Mouse (Mus musculus) neural tube, embryonic 13.5 days (tissue): Measurements from ENCODE around the gene Tnrc6b. TPM values are rescaled to one million over a fixed set of nuclear protein-coding genes. Genes with fewer than 3 reads are reported as not detected.
"Not testable (repeated sequence)": the region's sequence is repeated elsewhere in the genome, so short reads cannot be mapped to it uniquely, and the experiment has no call there.

Experiments
- ATAC-seq: fragments of 200-750 bp; cut with Nextera tagmentation; 2 replicates; pipeline ENCODE4 v1.8.0; 2017; ENCODE audit warnings: low read depth, mild to moderate bottlenecking, moderate TSS enrichment, moderate library complexity
- H3K27ac ChIP-seq: fragments of 300-500 bp; sonication (generic); replicated peaks from 2 replicates; pipeline ENCODE4 v1.5.1; 2015; ENCODE audit warnings: moderate library complexity, mild to moderate bottlenecking, inconsistent platforms
- H3K27me3 ChIP-seq: fragments of 300-500 bp; sonication (generic); 2 replicates; pipeline ENCODE4 v1.6.1; 2015; ENCODE audit warnings: mild to moderate bottlenecking, inconsistent platforms
- H3K36me3 ChIP-seq: fragments of 300-500 bp; sonication (generic); 2 replicates; pipeline ENCODE4 v1.6.1; 2015; ENCODE audit warnings: mild to moderate bottlenecking, inconsistent platforms
- H3K4me1 ChIP-seq: fragments of 300-500 bp; sonication (generic); replicated peaks from 2 replicates; pipeline ENCODE4 v1.6.1; 2015; ENCODE audit warnings: inconsistent platforms
- H3K4me2 ChIP-seq: fragments of 300-500 bp; sonication (generic); 2 replicates; pipeline ENCODE4 v1.6.1; 2015; ENCODE audit warnings: inconsistent platforms, mild to moderate bottlenecking, moderate library complexity
- H3K4me3 ChIP-seq: fragments of 300-500 bp; sonication (generic); 2 replicates; pipeline ENCODE4 v1.5.1; 2015; ENCODE audit warnings: mild to moderate bottlenecking, inconsistent platforms
- H3K9ac ChIP-seq: fragments of 300-500 bp; sonication (generic); 2 replicates; pipeline ENCODE4 v1.6.1; 2015; ENCODE audit warnings: moderate library complexity, mild to moderate bottlenecking, inconsistent platforms
- H3K9me3 ChIP-seq: fragments of 300-500 bp; sonication (generic); 2 replicates; pipeline ENCODE4 v1.6.1; 2016; ENCODE audit warnings: inconsistent platforms
- WGBS: fragments of 180-500 bp; shearing (Covaris S2); methylation state at CpG from one replicate; pipeline ENCODE4 v1.1.7; 2015; 5-methylcytosine and 5-hydroxymethylcytosine counted together
- polyA plus RNA-seq: library from polyadenylated mRNA; unstranded; fragments of >200 nt; fragmentation: Nextera tagmentation; extraction: Ambion mirVana; gene quantifications from 2 replicates; pipeline ENCODE4 v1.2.1, GENCODE M21; 2015

Gene Tnrc6b
- polyA plus RNA-seq, 1 experiment from 2014 or later: 35.5 TPM

GRCm38 (mm10) chr15:80876231-80876630 is 165.1 kb downstream of the Tnrc6b start:
- no peaks in the 10 kb centered on the region for H3K9me3 ChIP-seq
- H3K4me2 ChIP-seq: no peak overlapping the region
- H3K4me1 ChIP-seq: no peaks in the 10 kb centered on the region
- no peak overlapping the region for H3K27ac ChIP-seq
- peaks cover 55% of the 10 kb centered on the region for H3K36me3 ChIP-seq
- H3K4me3 ChIP-seq: no peak overlapping the region
- 75% methylated on average over 21 of the region's 21 CpGs for WGBS
- H3K9ac ChIP-seq: no peak overlapping the region
- no peak for ATAC-seq
- no peaks in the 10 kb centered on the region for H3K27me3 ChIP-seq

GRCm38 (mm10) chr15:80884095-80884494 is 173.0 kb downstream of the Tnrc6b start:
- Histone ChIP-seq H3K4me3 (no peak overlapping the region), H3K9me3 (no peaks in the 10 kb centered on the region), H3K9ac (no peak overlapping the region), H3K27ac (no peak overlapping the region), H3K4me2 (no peak overlapping the region), H3K27me3 (no peaks in the 10 kb centered on the region), H3K4me1 (no peaks in the 10 kb centered on the region), H3K36me3 (peaks cover 86% of the 10 kb centered on the region)
- no peak for ATAC-seq
- WGBS: 94% methylated on average over 8 of the region's 8 CpGs

- H3K36me3 ChIP-seq: peaks cover 83% of the 10 kb centered on the region
- no peak overlapping the region for H3K27ac ChIP-seq
- no peak overlapping the region for H3K4me3 ChIP-seq
- no peak overlapping the region for H3K9ac ChIP-seq
- H3K4me1 ChIP-seq: no peaks in the 10 kb centered on the region
- no peak for ATAC-seq
- no peaks in the 10 kb centered on the region for H3K9me3 ChIP-seq
- WGBS: 91% methylated on average over 1 of the region's 1 CpGs
- no peak overlapping the region for H3K4me2 ChIP-seq
- H3K27me3 ChIP-seq: no peaks in the 10 kb centered on the region
Observed at GRCm38 (mm10) chr15:80886361-80887156, 175.4 kb downstream of the Tnrc6b start.

- no peak overlapping the region for H3K4me3 ChIP-seq
- no peak for ATAC-seq
- H3K36me3 ChIP-seq: peaks cover 82% of the 10 kb centered on the region
- WGBS: 96% methylated on average over 3 of the region's 3 CpGs
- no peaks in the 10 kb centered on the region for H3K4me1 ChIP-seq
- no peak overlapping the region for H3K9ac ChIP-seq
- no peaks in the 10 kb centered on the region for H3K9me3 ChIP-seq
- no peak overlapping the region for H3K4me2 ChIP-seq
- H3K27ac ChIP-seq: no peak overlapping the region
- H3K27me3 ChIP-seq: no peaks in the 10 kb centered on the region
Observed at GRCm38 (mm10) chr15:80892341-80892740, 181.2 kb downstream of the Tnrc6b start.

- 92% methylated on average over 10 of the region's 10 CpGs for WGBS
- H3K27me3 ChIP-seq: no peaks in the 10 kb centered on the region
- no peaks in the 10 kb centered on the region for H3K9me3 ChIP-seq
- no peak overlapping the region for H3K9ac ChIP-seq
- ATAC-seq: no peak
- no peak overlapping the region for H3K4me3 ChIP-seq
- H3K4me2 ChIP-seq: no peak overlapping the region
- H3K4me1 ChIP-seq: no peaks in the 10 kb centered on the region
- no peak overlapping the region for H3K27ac ChIP-seq
- peaks cover 81% of the 10 kb centered on the region for H3K36me3 ChIP-seq
Observed at GRCm38 (mm10) chr15:80896741-80897140, 185.6 kb downstream of the Tnrc6b start.

- H3K27ac ChIP-seq: no peak overlapping the region
- H3K4me2 ChIP-seq: no peak overlapping the region
- no peak overlapping the region for H3K4me3 ChIP-seq
- 81% methylated on average over 5 of the region's 5 CpGs for WGBS
- H3K27me3 ChIP-seq: no peaks in the 10 kb centered on the region
- peaks cover 88% of the 10 kb centered on the region for H3K36me3 ChIP-seq
- no peak for ATAC-seq
- no peak overlapping the region for H3K9ac ChIP-seq
- no peaks in the 10 kb centered on the region for H3K4me1 ChIP-seq
- H3K9me3 ChIP-seq: no peaks in the 10 kb centered on the region
Observed at GRCm38 (mm10) chr15:80897911-80898310, 186.8 kb downstream of the Tnrc6b start.

GRCm38 (mm10) chr15:80899806-80900205 is 188.7 kb downstream of the Tnrc6b start:
- WGBS: 84% methylated on average over 2 of the region's 2 CpGs
- peaks cover 91% of the 10 kb centered on the region for H3K36me3 ChIP-seq
- H3K4me2 ChIP-seq: no peak overlapping the region

GRCm38 (mm10) chr15:80901806-80902513 is 190.8 kb downstream of the Tnrc6b start:
- H3K4me2 ChIP-seq: no peak overlapping the region
- no peaks in the 10 kb centered on the region for H3K27me3 ChIP-seq
- ATAC-seq: no peak
- no peaks in the 10 kb centered on the region for H3K9me3 ChIP-seq
- no peak overlapping the region for H3K27ac ChIP-seq
- H3K4me1 ChIP-seq: no peaks in the 10 kb centered on the region
- no peak overlapping the region for H3K4me3 ChIP-seq
- H3K36me3 ChIP-seq: peaks cover 91% of the 10 kb centered on the region
- 94% methylated on average over 6 of the region's 6 CpGs for WGBS
- H3K9ac ChIP-seq: no peak overlapping the region

More at GRCm38 (mm10) chr15:80899806-80900205, 188.7 kb downstream of the Tnrc6b start:
- Histone ChIP-seq H3K9me3 (no peaks in the 10 kb centered on the region), H3K9ac (no peak overlapping the region), H3K4me3 (no peak overlapping the region), H3K4me1 (no peaks in the 10 kb centered on the region), H3K27ac (no peak overlapping the region), H3K27me3 (no peaks in the 10 kb centered on the region)
- ATAC-seq: no peak

- H3K27ac ChIP-seq, H3K27me3 ChIP-seq, H3K4me3 ChIP-seq, H3K9me3 ChIP-seq, ATAC-seq, H3K4me1 ChIP-seq, H3K9ac ChIP-seq, H3K4me2 ChIP-seq: not testable (repeated sequence)
- H3K36me3 ChIP-seq: peaks cover 83% of the 10 kb centered on the region
- 93% methylated on average over 6 of the region's 6 CpGs for WGBS
Observed at GRCm38 (mm10) chr15:80904776-80905175, 193.7 kb downstream of the Tnrc6b start.

- H3K9me3 ChIP-seq: no peaks in the 10 kb centered on the region
- H3K27me3 ChIP-seq: no peaks in the 10 kb centered on the region
- H3K36me3 ChIP-seq: peaks cover 77% of the 10 kb centered on the region
- H3K4me1 ChIP-seq: no peaks in the 10 kb centered on the region
- no peak overlapping the region for H3K4me2 ChIP-seq
- no peak overlapping the region for H3K9ac ChIP-seq
- no peak overlapping the region for H3K27ac ChIP-seq
- H3K4me3 ChIP-seq: no peak overlapping the region
- no peak for ATAC-seq
- WGBS: 98% methylated on average over 3 of the region's 3 CpGs
Observed at GRCm38 (mm10) chr15:80910183-80910582, 199.1 kb downstream of the Tnrc6b start.

- no peaks in the 10 kb centered on the region for H3K4me1 ChIP-seq
- H3K27ac ChIP-seq: no peak overlapping the region
- no peak overlapping the region for H3K9ac ChIP-seq
- H3K4me3 ChIP-seq: no peak overlapping the region
- no peak overlapping the region for H3K4me2 ChIP-seq
- H3K27me3 ChIP-seq: no peaks in the 10 kb centered on the region
- no peak for ATAC-seq
- 94% methylated on average over 4 of the region's 4 CpGs for WGBS
- H3K36me3 ChIP-seq: peaks cover 76% of the 10 kb centered on the region
- H3K9me3 ChIP-seq: no peaks in the 10 kb centered on the region
Observed at GRCm38 (mm10) chr15:80910790-80911531, 199.8 kb downstream of the Tnrc6b start.

- Histone ChIP-seq H3K27me3 (no peaks in the 10 kb centered on the region), H3K27ac (no peak overlapping the region), H3K4me2 (no peak overlapping the region), H3K36me3 (peaks cover 74% of the 10 kb centered on the region), H3K4me1 (no peaks in the 10 kb centered on the region), H3K9ac (no peak overlapping the region), H3K4me3 (no peak overlapping the region), H3K9me3 (no peaks in the 10 kb centered on the region)
- ATAC-seq: no peak
- WGBS: 92% methylated on average over 3 of the region's 3 CpGs
Observed at GRCm38 (mm10) chr15:80912175-80912574, 201.1 kb downstream of the Tnrc6b start.
